Mouse (Mus musculus): ENCODE data around the gene Kirrel.

Kirrel gene

GRCm38 (mm10) chr3:87167621-87168020 lies 6.9 kb downstream of the Kirrel start:
- DNase-seq (ENCODE audit: low spot score in 2 of 2) = no peak

DNA sequence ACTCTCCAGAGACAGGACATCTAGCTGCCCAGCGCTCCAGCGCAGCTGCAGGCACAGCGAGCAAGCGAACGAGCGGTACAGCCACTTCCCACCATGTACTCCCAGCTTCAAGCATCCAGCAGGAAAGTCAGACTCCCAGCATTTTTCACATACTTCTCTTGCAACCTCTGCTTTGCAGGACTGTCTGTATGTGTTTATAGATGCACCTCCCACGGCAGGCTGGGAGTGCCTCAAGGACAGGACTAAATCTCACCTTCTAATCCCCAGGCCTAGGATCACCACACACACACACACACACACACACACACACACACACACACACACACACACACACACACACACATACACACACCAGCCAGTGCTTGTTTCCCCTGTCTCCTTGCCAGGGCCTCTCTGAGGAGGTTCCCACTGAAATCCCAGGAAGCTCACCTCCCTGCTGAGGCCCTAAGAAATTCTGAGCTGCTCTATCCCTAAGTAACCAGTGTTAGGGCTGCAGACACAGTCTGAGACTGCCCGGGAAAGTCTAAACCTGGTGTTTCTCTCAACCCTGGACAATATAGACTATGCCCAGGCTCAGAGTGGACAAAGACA lies 9.2 kb downstream of the Kirrel start:
- DNase-seq (ENCODE audit: low spot score in 2 of 2) = no peak

- no peak for DNase-seq (ENCODE audit: low spot score in 2 of 2)
Measured at GRCm38 (mm10) chr3:87164099-87164815, 10.3 kb downstream of the Kirrel start.

DNA sequence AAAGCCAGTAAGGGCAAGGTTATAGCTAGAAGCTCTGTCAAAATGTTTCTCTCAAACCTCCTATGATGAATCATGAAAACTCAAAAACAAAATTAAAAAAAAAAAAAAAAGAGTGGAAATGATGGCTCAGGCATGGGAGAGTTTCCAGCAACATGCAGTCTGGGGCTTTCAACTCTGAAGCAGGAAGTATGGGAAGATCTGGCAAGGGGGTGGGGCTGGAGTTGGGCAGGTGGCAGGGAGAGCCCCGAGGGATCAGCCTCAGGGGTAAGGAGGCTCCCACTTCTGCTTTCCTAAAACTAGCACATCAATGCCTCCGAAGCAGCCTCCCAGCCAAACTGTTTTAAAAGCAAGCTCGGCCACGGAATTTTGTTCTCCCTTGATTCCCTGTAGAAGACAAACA lies 11.4 kb downstream of the Kirrel start:
- no peak for DNase-seq (ENCODE audit: low spot score in 2 of 2)

DNA sequence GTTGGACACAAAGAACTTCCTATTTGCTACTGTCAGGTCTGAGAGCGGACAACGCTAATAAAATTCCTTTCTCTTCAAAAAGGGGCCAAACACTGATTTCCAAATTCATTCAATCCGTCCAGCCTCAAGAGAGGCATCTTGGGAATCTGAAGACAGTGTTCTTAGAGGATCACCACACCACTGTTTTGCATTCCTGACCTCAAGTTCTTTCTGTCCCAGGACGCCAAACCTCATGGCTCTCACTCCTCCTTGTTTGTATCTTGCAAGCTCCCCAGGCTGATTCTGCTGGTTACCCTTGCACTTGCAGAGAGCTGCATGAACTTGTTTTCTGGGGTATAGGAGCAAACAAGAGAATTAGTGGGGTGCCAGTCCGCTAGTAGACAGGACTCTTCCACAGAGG lies 12.2 kb downstream of the Kirrel start:
- no peak for DNase-seq (ENCODE audit: low spot score in 2 of 2)

DNA sequence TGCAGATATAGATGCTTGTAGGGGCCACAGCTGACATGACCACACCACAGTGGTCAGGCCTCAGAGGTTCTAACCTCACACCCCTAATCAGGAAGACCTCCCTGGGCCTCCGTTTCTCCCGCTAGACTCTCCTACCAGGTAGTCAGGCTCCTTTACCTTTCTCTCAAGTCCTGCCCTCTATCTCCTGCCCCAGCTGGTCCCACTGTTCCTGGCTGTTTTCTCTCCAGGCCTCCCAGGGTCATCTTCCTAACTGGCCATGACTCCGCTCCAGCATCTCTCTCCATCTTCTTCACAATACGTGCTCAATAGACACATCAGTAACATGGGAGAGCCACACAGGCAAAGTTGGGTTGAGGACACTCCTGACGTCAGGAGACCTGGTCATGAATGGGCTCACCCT lies 12.9 kb downstream of the Kirrel start:
- DNase-seq (ENCODE audit: low spot score in 2 of 2) = no peak

DNA sequence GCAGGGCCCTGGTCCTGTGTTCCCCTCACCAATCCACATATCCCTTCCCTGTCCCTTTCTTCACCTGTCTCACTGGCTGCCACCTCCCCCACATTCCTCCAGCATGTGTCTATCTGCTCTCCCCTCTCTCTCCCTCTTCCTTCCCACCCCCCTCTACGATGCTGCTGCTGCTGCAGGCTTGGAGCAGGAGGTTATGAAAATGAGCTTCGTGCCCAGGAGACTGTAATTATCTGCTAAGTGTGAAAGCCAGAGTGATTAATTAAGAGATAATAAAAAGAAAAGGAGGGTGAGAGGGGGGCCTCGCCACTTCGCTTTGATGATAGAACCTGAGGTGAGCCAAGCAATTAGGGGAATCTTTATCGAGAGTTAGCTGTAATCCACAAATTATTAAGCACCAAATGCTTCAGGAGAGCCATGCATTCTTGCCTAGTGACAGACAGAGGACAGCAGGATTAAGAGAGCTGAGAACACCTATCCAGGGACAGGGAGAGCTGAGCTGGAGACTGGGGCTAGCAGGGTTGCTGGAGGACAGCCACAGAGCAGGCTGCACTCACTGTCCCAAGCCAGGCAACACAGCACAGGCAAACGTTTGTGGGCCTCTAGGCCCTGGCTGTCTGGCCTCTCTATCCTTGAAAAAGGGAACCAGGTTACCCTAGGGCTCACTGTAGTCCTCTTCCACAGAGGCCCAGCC lies 13.6 kb downstream of the Kirrel start:
- no peak for DNase-seq (ENCODE audit: low spot score in 2 of 2)

- no peak for DNase-seq (ENCODE audit: low spot score in 2 of 2)
Measured at GRCm38 (mm10) chr3:87159190-87159589, 15.4 kb downstream of the Kirrel start.

- DNase-seq (ENCODE audit: low spot score in 2 of 2) = no peak
Measured at GRCm38 (mm10) chr3:87157767-87158291, 16.7 kb downstream of the Kirrel start.

DNA sequence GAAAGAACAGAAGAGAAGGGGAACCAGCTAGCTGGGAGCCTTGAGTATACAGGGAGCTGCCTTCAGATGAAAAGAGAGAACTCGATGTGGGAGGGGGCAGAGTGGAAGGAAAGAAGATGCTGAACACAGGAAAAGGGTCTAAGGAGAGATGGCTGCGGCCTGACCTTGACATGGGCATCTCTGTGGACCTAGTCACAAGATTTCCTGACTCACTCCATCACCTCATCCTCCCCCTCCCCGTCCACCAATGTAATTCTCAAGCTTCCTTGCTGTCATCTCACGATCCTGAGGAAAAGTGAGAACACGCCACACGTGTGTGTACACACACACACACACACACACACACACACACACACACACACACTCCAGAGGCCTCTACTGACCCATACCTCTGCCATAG lies 17.2 kb downstream of the Kirrel start:
- DNase-seq (ENCODE audit: low spot score in 2 of 2) = no peak

DNA sequence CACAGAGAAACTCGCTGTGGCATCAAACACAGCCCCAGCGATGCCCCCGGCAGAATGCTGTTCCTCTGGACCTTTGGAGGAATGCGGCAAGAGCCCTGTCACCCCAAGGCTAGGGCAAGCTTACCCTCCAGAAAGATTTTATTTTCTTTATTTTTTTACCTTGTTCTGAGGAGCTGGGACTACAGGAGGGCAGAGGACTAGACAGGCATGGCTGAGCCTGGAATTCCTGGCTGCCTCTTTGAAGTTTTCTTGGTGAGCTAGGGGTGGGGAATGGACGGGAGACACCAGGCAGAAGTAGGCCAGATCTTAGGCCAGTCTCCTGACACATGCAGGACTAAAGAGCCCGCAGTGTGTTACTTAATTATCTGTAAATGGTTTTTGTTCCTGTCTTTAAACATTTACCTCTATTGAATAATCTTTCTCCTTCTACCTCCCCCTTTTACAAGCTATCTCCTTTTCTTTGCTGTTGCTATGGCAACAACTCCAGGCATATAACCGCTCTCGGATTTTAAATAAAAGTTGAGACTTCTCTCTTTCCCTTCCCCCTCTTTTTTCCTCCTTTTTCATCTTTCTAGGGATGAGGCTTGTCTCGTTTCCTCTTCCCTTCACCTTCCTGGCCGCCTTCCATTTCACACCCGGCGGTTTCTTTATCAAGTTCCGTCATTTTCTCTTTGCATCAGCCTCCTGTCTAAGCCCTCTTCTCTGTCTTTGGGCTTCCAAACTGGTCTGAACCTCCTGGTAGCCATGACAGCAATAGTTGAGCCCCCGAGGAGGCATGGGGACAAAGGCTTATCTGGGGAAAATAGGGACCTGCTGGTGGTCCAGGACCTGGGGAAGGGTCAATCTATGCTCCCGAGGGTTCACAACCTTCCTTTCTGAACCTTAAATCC lies 19.9 kb downstream of the Kirrel start:
- no peak for DNase-seq (ENCODE audit: low spot score in 2 of 2)

- DNase-seq (ENCODE audit: low spot score in 2 of 2) = no peak
Measured at GRCm38 (mm10) chr3:87153038-87153437, 21.5 kb downstream of the Kirrel start.

- no peak for DNase-seq (ENCODE audit: low spot score in 2 of 2)
Measured at GRCm38 (mm10) chr3:87152111-87152738, 22.3 kb downstream of the Kirrel start.

- no peak for DNase-seq (ENCODE audit: low spot score in 2 of 2)
Measured at GRCm38 (mm10) chr3:87151294-87151826, 23.2 kb downstream of the Kirrel start.

DNA sequence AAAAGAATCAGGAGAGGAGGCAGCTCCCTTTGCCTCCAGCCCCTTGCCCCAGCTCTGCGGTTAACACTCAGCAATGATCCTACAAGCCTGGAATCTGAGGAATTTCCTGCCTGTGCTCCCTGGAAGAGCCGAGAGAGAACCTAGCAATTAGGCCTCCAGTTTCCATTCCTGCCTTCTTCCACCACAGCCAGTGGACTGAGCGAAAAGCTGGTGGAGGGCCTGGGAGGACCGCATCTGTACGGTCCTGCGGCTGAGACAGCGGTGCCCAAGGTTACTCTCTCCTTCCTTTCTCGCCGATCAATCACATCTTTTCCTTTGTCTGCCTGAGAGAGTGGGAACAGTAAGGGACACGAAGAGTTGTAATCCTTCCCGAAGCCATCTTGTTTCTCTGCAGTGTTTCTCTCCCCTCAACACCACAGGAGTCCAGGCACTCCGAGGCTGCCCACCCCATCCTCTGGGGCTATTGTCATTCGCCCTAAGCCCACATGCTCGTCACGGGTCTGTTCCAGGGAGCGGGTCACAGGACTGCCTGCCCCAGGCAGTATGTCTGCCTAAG lies 23.8 kb downstream of the Kirrel start:
- DNase-seq (ENCODE audit: low spot score in 2 of 2) = no peak

DNA sequence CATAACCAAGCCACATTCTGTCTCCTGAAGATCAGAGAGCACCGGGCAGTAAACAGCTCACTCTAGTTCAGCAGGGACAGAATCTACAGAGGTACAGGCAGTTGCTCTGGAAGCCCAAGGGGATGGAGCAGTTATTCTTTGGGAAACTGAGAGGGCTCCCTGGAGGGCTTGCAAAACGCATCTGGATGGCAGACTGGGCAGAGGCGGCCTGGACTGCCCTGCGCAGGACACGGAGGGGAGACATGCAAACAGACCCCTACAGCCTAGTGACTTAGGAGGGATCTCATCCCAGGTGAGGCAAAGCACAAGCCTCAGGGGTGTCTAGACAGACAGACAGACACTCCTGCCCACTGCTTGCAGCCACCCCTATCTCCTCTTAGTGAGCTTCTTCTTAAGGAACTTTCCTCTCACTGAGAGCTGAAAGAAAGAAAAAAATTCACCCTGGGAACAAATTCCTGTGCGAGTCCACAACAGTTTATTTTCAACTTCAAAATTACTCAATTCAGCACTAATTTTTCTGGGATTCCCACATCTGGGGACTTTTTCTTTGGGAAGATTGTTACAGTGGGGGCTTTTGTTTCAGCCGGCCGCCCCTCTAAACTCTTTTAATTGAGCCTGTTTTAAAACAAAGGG lies 24.4 kb downstream of the Kirrel start:
- no peak for DNase-seq (ENCODE audit: low spot score in 2 of 2)

GRCm38 (mm10) chr3:87149425-87149824 lies 25.1 kb downstream of the Kirrel start:
- no peak for DNase-seq (ENCODE audit: low spot score in 2 of 2)

DNA sequence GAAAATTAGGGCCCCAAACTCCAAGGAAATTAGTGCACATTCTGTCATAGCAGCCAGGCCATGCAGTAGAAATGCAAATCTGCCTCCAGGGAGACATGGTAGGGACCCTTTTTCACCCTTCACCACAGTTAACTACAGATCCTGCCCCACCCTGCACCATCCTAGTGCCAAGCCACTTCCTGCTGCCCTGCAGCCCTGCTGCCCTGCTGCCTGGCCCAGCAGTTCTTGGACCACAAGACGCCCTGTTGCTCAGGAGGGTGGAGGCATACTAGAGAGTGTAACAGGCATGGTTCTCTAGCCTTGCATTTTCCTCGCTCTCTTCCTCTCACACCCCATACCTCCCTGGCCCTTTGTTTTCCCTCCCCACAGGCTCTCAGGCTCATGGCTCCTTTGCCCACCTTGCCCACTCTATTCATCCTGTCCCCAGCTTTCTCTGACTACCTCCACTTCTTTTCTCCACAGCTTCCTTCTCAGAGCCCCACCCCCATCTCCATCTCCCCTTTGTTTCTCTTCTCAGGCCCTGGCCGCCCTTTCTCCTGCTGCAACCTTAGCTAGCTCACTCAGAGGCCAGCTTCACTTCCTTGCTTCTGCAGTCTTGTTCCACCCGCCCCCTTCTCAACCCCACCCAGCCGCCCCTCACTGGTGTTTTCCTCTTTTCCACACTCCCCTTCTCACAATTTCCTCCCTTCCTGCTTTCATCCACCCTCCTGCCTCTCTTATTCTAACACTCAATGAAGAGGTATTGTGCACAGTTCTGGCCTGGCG lies 29.9 kb downstream of the Kirrel start:
- no peak for DNase-seq (ENCODE audit: low spot score in 2 of 2)

GRCm38 (mm10) chr3:87140284-87140683 lies 34.3 kb downstream of the Kirrel start:
- no peak for DNase-seq (ENCODE audit: low spot score in 2 of 2)

DNA sequence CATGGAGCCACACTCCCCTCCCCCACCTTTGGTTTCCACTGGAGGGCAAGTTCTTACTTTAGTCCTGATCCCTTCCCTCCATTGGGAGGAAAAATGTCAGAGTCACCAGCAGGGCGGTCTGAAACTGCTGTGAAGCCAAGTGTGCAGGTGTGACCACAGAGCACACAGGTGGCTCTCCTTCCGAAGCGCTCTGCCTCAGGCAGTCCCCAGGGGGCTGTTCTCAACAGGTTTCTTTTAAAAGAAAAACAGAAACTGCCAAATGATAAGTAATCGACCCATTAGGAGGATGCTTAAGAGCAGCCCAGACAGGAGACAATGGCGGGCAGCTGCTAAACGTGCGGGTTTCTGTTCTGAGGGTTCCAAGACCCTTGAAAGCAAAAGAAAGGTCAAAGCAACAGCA lies 37.8 kb downstream of the Kirrel start:
- DNase-seq (ENCODE audit: low spot score in 2 of 2) = no peak

Measured in spleen, postnatal 10 days (tissue).